Mouse (Mus musculus) hindbrain, embryonic 16.5 days (tissue): Measurements from ENCODE around the gene Tymp. TPM values are rescaled to one million over a fixed set of nuclear protein-coding genes. Genes with fewer than 3 reads are reported as not detected.

Source experiments
- ATAC-seq: fragments of 200-750 bp; cut with Nextera tagmentation; 2 replicates; pipeline ENCODE4 v1.8.0; 2017; ENCODE audit warnings: moderate TSS enrichment, moderate library complexity
- H3K27ac ChIP-seq: fragments of 300-500 bp; sonication (generic); 2 replicates; pipeline ENCODE4 v1.5.1; 2014; ENCODE audit warnings: low read depth, mild to moderate bottlenecking, control low read depth, low read length, moderate library complexity
- H3K27me3 ChIP-seq: fragments of 300-500 bp; sonication (generic); replicated peaks from 2 replicates; pipeline ENCODE4 v1.6.1; 2014; ENCODE audit warnings: low read length; ENCODE audit not compliant: control insufficient read depth, insufficient read depth
- H3K36me3 ChIP-seq: fragments of 300-500 bp; sonication (generic); 2 replicates; pipeline ENCODE4 v1.6.1; 2014; ENCODE audit warnings: mild to moderate bottlenecking, low read length, moderate library complexity, mixed read lengths; ENCODE audit not compliant: control insufficient read depth, insufficient read depth
- H3K4me1 ChIP-seq: fragments of 300-500 bp; sonication (generic); 2 replicates; pipeline ENCODE4 v1.6.1; 2014; ENCODE audit warnings: low read depth, low read length; ENCODE audit not compliant: control insufficient read depth, insufficient read depth
- H3K4me2 ChIP-seq: fragments of 300-500 bp; sonication (generic); 2 replicates; pipeline ENCODE4 v1.6.1; 2014; ENCODE audit warnings: mild to moderate bottlenecking, low read length, control low read depth, moderate library complexity
- H3K4me3 ChIP-seq: fragments of 300-500 bp; sonication (generic); 2 replicates; pipeline ENCODE4 v1.5.1; 2014; ENCODE audit warnings: mild to moderate bottlenecking, low read length, control low read depth, moderate library complexity
- H3K9ac ChIP-seq: fragments of 300-500 bp; sonication (generic); 2 replicates; pipeline ENCODE4 v1.6.1; 2014; ENCODE audit warnings: low read depth, mild to moderate bottlenecking, control low read depth, low read length, moderate library complexity
- H3K9me3 ChIP-seq: fragments of 300-500 bp; sonication (generic); 2 replicates; pipeline ENCODE4 v1.6.1; 2014; ENCODE audit warnings: mild to moderate bottlenecking, low read length, moderate library complexity; ENCODE audit not compliant: control insufficient read depth
- WGBS: fragments of 180-500 bp; shearing (Covaris S2); extraction: QIAGEN DNeasy Blood & Tissue Kit; methylation state at CpG from one replicate; pipeline ENCODE4 v1.1.7; 2014; 5-methylcytosine and 5-hydroxymethylcytosine counted together
- polyA plus RNA-seq: library from polyadenylated mRNA; unstranded; fragments of >200 nt; fragmentation: Nextera tagmentation; extraction: Ambion mirVana; gene quantifications from 2 replicates; pipeline ENCODE4 v1.2.1, GENCODE M21; 2015

Tymp gene
- polyA plus RNA-seq, 1 experiment from 2014 or later, result 2.6 TPM

- no peak overlapping the region for H3K4me2 ChIP-seq
- ATAC-seq, result no peak
These were observed 53.2 kb downstream of the Tymp start for GRCm38 (mm10) chr15:89323656-89324055.

DNA sequence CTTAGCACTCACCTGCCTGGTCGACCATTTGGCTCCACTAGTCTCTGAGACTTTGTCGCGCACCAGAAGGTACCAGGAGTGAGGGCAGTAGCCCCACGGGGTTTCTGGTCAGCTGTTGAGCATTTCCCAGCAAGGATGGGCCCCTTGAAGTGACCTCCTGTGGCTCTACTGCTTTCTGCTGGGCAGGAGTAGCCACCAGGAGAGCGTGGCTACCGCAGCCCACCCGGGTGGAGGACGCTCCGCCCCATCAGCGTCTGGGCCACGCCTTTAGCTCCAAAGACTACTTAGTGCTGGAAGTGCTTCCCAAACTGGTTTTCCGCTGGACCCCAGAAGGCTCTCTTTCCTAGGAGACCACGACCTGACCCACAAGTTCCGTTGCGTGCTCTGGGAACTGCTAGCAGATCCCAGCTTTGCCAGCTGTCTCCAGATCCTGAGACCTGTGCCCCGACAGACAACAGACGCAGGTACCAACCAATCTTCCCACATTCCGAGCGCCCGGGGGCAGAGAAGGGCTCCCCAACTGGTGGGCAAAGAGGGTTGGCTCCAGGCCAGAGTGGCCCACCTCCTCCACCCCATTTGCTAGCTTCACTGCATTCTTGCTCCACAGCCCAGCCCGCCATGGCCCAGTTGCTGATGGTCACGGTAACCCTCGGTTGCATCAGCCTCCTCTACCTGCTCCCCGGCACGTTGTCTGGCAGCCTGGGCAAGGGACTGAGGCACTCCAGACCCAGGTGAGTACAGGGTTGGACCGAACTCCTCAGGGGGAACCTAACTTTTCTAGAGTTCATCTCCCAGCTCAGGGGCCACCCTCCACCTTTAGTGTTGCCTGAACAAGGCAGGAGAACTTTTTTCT is 53.9 kb downstream of the Tymp start, which contains the start of gene Adm2:
Adm2 (plus strand) TSS at position 51 of the 853 bp plus-strand sequence.
- H3K9me3 ChIP-seq, result no peaks in the 10 kb centered on the region
- ATAC-seq, result no peak
- H3K4me1 ChIP-seq, result no peaks in the 10 kb centered on the region
- H3K4me2 ChIP-seq, result peak within 1 kb of the TSS; percentile 31
- 0 out of 2 replicates have a peak, but pooled peaks cover 2% of the 10 kb centered on the region for H3K27me3 ChIP-seq
- 10% methylated on average over 26 of the region's 26 CpGs for WGBS
- no peak within 1 kb of the TSS for H3K9ac ChIP-seq
- H3K36me3 ChIP-seq, result no peaks in the 10 kb centered on the region
- no peak within 1 kb of the TSS for H3K27ac ChIP-seq
- H3K4me3 ChIP-seq, result no peak within 1 kb of the TSS

More at GRCm38 (mm10) chr15:89323656-89324055, 53.2 kb downstream of the Tymp start:
- Histone ChIP-seq H3K27ac (no peak overlapping the region), H3K4me1 (no peaks in the 10 kb centered on the region), H3K27me3 (0 out of 2 replicates have a peak, but pooled peaks cover 2% of the 10 kb centered on the region), H3K9ac (no peak overlapping the region), H3K9me3 (no peaks in the 10 kb centered on the region), H3K36me3 (no peaks in the 10 kb centered on the region), H3K4me3 (no peak overlapping the region)
- 90% methylated on average over 4 of the region's 4 CpGs for WGBS

Other genes starting within 250 kb of the Tymp start
- 27.3 and 29.2 TPM in 2 replicates for gene Hdac10, start 248.3 kb downstream of the Tymp start, polyA plus RNA-seq
- gene Mapk12, start 236.3 kb downstream of the Tymp start, polyA plus RNA-seq, result 4.1 and 4.4 TPM in 2 replicates
- gene Mapk11, start 227.4 kb downstream of the Tymp start, polyA plus RNA-seq, result 23.7 and 28.3 TPM in 2 replicates
- 85.2 and 106 TPM in 2 replicates for gene Plxnb2, start 196.3 kb downstream of the Tymp start, polyA plus RNA-seq
- gene Dennd6b, start 180.5 kb downstream of the Tymp start, polyA plus RNA-seq, result 86.6 and 93.2 TPM in 2 replicates
- 59.4 and 71.5 TPM in 2 replicates for gene Ppp6r2, start 165.5 kb downstream of the Tymp start, polyA plus RNA-seq
- 93.2 and 102 TPM in 2 replicates for gene Sbf1, start 61.7 kb downstream of the Tymp start, polyA plus RNA-seq
- gene Adm2, start 54.3 kb downstream of the Tymp start, polyA plus RNA-seq, result not detected in 2 replicates
- gene Miox, start 42.6 kb downstream of the Tymp start, polyA plus RNA-seq, result not detected in 2 replicates
- 33.0 and 38.5 TPM in 2 replicates for gene Lmf2, start 21.4 kb downstream of the Tymp start, polyA plus RNA-seq
- 115 and 122 TPM in 2 replicates for gene Ncaph2, start 21.3 kb downstream of the Tymp start, polyA plus RNA-seq
- gene Sco2, start 3.2 kb downstream of the Tymp start, polyA plus RNA-seq, result 16.7 and 20.2 TPM in 2 replicates
- 4.8 and 5.4 TPM in 2 replicates for gene Odf3b, start 2.2 kb upstream of the Tymp start, polyA plus RNA-seq
- 0.08 TPM in 1 of 2 replicates, not detected in the other for gene Klhdc7b, start 7.9 kb upstream of the Tymp start, polyA plus RNA-seq
- gene Syce3, start 33.5 kb upstream of the Tymp start, polyA plus RNA-seq, result not detected in 2 replicates
- gene Cpt1b, start 48.8 kb upstream of the Tymp start, polyA plus RNA-seq, result 0.60 and 1.4 TPM in 2 replicates
- 5.3 and 5.9 TPM in 2 replicates for gene C730034F03Rik, start 52.5 kb upstream of the Tymp start, polyA plus RNA-seq
- gene Gm44502, start 52.7 kb upstream of the Tymp start, polyA plus RNA-seq, result 0.11 TPM in 1 of 2 replicates, not detected in the other
- gene Chkb, start 52.9 kb upstream of the Tymp start, polyA plus RNA-seq, result 82.1 and 85.6 TPM in 2 replicates
- gene Mapk8ip2, start 76.9 kb upstream of the Tymp start, polyA plus RNA-seq, result 84.5 and 88.1 TPM in 2 replicates
- 35.4 and 37.3 TPM in 2 replicates for gene Arsa, start 100.4 kb upstream of the Tymp start, polyA plus RNA-seq
- gene Shank3, start 122.6 kb upstream of the Tymp start, polyA plus RNA-seq, result 7.7 and 8.4 TPM in 2 replicates
- gene Acr, start 191.3 kb upstream of the Tymp start, polyA plus RNA-seq, result 0.75 and 0.93 TPM in 2 replicates
- gene Rabl2, start 214.9 kb upstream of the Tymp start, polyA plus RNA-seq, result 81.8 and 91.8 TPM in 2 replicates